Comparison of ENCODE assay signal across 18 mouse cellular contexts in the genomic region with DNA sequence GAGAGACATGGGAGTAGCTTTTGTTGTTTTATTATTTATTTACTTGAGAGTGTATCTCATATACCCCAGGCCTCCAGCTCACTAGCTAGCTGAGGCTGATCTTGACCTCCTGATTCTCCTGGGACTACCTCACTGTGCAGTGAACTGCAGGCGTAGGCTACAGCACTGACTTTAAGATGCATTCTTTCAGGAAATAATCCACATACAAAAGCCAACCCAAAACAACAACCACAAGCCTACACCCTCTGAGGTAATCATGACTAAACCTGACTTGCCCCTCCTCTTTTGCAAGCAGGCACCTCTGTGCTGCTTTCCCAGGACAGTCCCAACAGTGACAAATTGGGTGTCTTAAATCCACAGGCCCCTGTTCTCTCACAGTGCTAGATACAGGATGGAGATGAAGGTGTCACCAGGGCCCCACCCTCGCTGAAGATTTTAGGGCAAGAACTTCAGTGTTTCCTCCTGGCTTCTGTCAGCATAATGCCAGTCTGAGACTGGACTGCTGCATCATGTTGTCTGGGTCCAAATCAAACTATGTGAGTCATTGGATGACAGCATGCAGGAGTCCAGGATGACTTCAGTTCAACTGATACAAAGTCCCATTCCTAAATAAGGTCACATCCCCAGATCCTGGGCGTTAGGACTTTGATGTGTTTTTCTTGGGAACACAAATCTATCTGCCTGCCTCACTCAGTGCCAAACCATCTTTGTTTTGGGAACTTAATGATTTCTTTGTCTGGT. TPM values are rescaled to one million over a fixed set of nuclear protein-coding genes. Genes with fewer than 3 reads are reported as not detected.
DNase-seq lines count a peak whose midpoint lies in the region; ATAC-seq lines count a peak whose summit lies in the region.
"Had no signal": no experiment of that assay in that cellular context is flagged by ENCODE, and none has a peak within 500 bp of the region (broad histone marks: within the 10 kb centered on the region; RNA-seq: fewer than 3 reads in every experiment).

No protein-coding gene starts in this region.

- no peaks in the 10 kb centered on the region; the same call in 1 of the 2 replicates for H3K4me1 ChIP-seq in heart, embryonic 12.5 days (replicated peaks)
- H3K4me1 ChIP-seq: neural tube, embryonic 13.5 days had no signal

- ATAC-seq in megakaryocyte progenitor cell, adult 5-6 weeks (replicated peaks; ENCODE audit: poor library complexity): 0 out of 2 replicates have a peak, but pooled peaks have one; percentile 14
- no peak for ATAC-seq in heart, embryonic 12.5 days (ENCODE audit: insufficient number of reproducible peaks, low FRiP score)
- ATAC-seq: lung, postnatal 0 days had no signal

- no peak overlapping the region for H3K9ac ChIP-seq in heart, embryonic 12.5 days
- H3K9ac ChIP-seq: heart, embryonic 15.5 days; liver, embryonic 14.5 days; neural tube, embryonic 13.5 days had no signal

- H3K27me3 ChIP-seq in heart, embryonic 12.5 days (replicated peaks): no peaks in the 10 kb centered on the region
- H3K27me3 ChIP-seq: heart, embryonic 15.5 days; neural tube, embryonic 13.5 days had no signal

- WGBS in heart, embryonic 12.5 days: 59% methylated on average over 3 of the region's 3 CpGs

- intact Hi-C loops in left cerebral cortex, postnatal 36 days (cut with DNase I): no loop called here

- H3K4me2 ChIP-seq in heart, embryonic 12.5 days: no peak overlapping the region
- H3K4me2 ChIP-seq: heart, embryonic 15.5 days; midbrain, embryonic 11.5 days; neural tube, embryonic 13.5 days had no signal

- no peak overlapping the region for H3K27ac ChIP-seq in heart, embryonic 12.5 days (ENCODE audit: poor library complexity, severe bottlenecking)
- H3K27ac ChIP-seq: heart, embryonic 15.5 days; liver, embryonic 14.5 days; neural tube, embryonic 13.5 days had no signal

- H3K36me3 ChIP-seq in heart, embryonic 12.5 days: no peaks in the 10 kb centered on the region
- H3K36me3 ChIP-seq: heart, embryonic 15.5 days; neural tube, embryonic 13.5 days had no signal

- H3K4me3 ChIP-seq in heart, embryonic 12.5 days: no peak overlapping the region
- H3K4me3 ChIP-seq: heart, embryonic 15.5 days; neural tube, embryonic 13.5 days had no signal

- H3K9me3 ChIP-seq in heart, embryonic 12.5 days (replicated peaks): no peaks in the 10 kb centered on the region
- H3K9me3 ChIP-seq: heart, embryonic 15.5 days; neural tube, embryonic 13.5 days had no signal

- peak; percentile 65 to 89 for DNase-seq in adrenal gland, adult (ENCODE audit: inconsistent age in 2 of 2, low spot score in 1 of 2)
- DNase-seq in adrenal gland, postnatal 10 days: no peak
- DNase-seq in 416B (ENCODE audit: low read depth): peak; percentile 51
- DNase-seq in adrenal gland, postnatal 36 days: peak; percentile 20 to 35
- DNase-seq in embryo, embryonic 9.5 days (ENCODE audit: extremely low spot score): no peak
- DNase-seq in left cerebral cortex, postnatal 36 days (ENCODE audit: low spot score in 2 of 2): no peak
- DNase-seq: cerebellum, adult 9-10 months; kidney, adult 8-10 months; kidney, postnatal 36 days; right cerebral cortex, postnatal 14 days; thymus, postnatal 36 days had no signal

RNA-seq across cellular contexts. Expression of a gene that starts 20.0 kb away (rescaled TPM):
- total RNA-seq in adrenal gland, postnatal 10 days (2021): 10 to 100 TPM; 39.7 to 60.7 TPM
- total RNA-seq in adrenal gland, postnatal 36 days (2021): 10 to 100 TPM; 39.7 to 44.5 TPM
- total RNA-seq in megakaryocyte progenitor cell, adult 5-6 weeks (2015): 45.0 and 56.3 TPM in 2 replicates
- 45.9 and 51.3 TPM in 2 replicates for total RNA-seq in megakaryocyte progenitor cell, adult 5-6 weeks (2017)
- 100 to 1,000 TPM; 104 to 125 TPM for total RNA-seq in left cerebral cortex, postnatal 36 days (2021)
- polyA plus RNA-seq in heart, embryonic 12.5 days (2016; fragmentation: Nextera tagmentation; extraction: Ambion mirVana): 115 and 127 TPM in 2 replicates

RNA-seq across cellular contexts. Expression of a gene that starts 47.3 kb away (rescaled TPM):
- total RNA-seq in adrenal gland, postnatal 10 days (2021): 10 to 100 TPM; 37.7 to 44.7 TPM
- 10 to 100 TPM; 44.6 to 45.3 TPM for total RNA-seq in adrenal gland, postnatal 36 days (2021)
- total RNA-seq in megakaryocyte progenitor cell, adult 5-6 weeks (2015): 159 TPM in 2 replicates
- 131 and 137 TPM in 2 replicates for total RNA-seq in megakaryocyte progenitor cell, adult 5-6 weeks (2017)
- 10 to 100 TPM; 19.5 to 19.6 TPM for total RNA-seq in left cerebral cortex, postnatal 36 days (2021)
- 53.0 and 55.1 TPM in 2 replicates for polyA plus RNA-seq in heart, embryonic 12.5 days (2016; fragmentation: Nextera tagmentation; extraction: Ambion mirVana)

RNA-seq across cellular contexts. Expression of a gene that starts 57.4 kb away (rescaled TPM):
- 100 to 1,000 TPM; 107 to 112 TPM for total RNA-seq in adrenal gland, postnatal 10 days (2021)
- 100 to 1,000 TPM; 120 to 149 TPM for total RNA-seq in adrenal gland, postnatal 36 days (2021)
- total RNA-seq in megakaryocyte progenitor cell, adult 5-6 weeks (2015): 64.5 and 65.2 TPM in 2 replicates
- 74.9 and 83.6 TPM in 2 replicates for total RNA-seq in megakaryocyte progenitor cell, adult 5-6 weeks (2017)
- 100 to 1,000 TPM; 100 to 105 TPM for total RNA-seq in left cerebral cortex, postnatal 36 days (2021)
- 212 and 218 TPM in 2 replicates for polyA plus RNA-seq in heart, embryonic 12.5 days (2016; fragmentation: Nextera tagmentation; extraction: Ambion mirVana)

Comparison
In these comparisons a context has a peak if more than half of its experiments do, and no peak if none do; other contexts are left out.
1. DNase-seq: peak in adrenal gland, adult (2 of 2), 416B (single experiment) and adrenal gland, postnatal 36 days (2 of 2); none in adrenal gland, postnatal 10 days (single experiment), embryo, embryonic 9.5 days (single experiment) and left cerebral cortex, postnatal 36 days (0 of 2).